Mouse (Mus musculus): ENCODE measurements around the gene Arhgdib.
"Not testable (repeated sequence)": the region's sequence is repeated elsewhere in the genome, so short reads cannot be mapped to it uniquely, and the experiment has no call there.

Gene Arhgdib

DNA sequence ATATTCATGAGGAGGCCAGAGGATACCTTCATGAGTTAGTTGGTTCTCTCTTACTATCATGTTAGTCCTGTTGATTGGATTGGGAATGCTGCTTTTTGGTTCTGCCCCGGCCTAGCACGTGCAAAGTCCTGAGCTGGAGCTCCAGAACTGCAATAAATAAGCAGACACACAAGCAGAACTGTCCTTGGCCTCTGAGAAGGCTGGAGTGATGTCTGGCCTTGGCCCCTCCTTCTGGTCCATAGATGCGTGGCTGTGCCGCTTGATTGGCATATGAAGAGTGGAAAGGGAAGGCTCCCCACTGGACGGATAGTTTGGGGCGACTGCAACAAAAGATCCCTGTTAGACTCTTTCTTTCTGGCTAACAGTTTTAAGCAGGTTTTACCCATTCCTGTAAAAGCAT lies 52.6 kb downstream of the Arhgdib start:
- DNase-seq (ENCODE audit: low read depth, low spot score): no peak

DNA sequence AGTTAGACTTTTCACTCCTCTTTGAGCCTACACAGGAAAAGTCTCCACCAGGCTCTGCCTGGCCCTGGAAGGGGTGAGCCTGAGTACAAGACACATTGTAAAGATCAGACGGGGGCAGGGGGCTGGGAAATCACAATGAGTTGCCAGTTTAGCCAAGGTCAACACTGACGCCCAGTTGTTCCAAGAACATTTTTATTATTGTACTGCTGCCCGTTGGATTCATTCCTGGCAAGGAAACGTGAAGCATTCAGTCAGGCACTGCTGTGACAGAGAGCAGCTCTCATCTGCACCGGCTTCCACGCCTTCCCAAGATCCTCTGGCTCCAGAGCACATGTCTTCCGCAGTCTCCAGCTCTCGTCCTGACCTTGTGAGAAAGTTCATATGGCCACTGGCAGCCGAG lies 53.8 kb downstream of the Arhgdib start:
- no peak for DNase-seq (ENCODE audit: low read depth, low spot score)

DNA sequence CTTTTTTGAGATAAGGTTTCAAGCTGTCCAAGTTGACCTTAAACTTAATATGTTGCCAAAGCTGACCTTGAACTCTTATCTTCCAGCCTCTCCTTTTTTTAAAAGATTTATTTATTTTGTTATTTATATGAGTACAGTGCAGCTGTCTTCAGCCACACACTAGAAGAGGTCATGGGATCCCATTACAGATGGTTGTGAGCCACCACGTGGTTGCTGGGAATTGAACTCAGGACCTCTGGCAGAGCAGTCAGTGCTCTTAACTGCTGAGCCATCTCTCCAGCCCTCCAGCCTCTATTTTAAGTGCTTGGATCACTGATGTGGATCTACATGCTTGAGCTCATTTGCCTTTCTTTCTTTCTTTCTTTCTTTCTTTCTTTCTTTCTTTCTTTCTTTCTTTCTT lies 56.9 kb downstream of the Arhgdib start:
- not testable (repeated sequence) for DNase-seq (ENCODE audit: low read depth, low spot score)

DNA sequence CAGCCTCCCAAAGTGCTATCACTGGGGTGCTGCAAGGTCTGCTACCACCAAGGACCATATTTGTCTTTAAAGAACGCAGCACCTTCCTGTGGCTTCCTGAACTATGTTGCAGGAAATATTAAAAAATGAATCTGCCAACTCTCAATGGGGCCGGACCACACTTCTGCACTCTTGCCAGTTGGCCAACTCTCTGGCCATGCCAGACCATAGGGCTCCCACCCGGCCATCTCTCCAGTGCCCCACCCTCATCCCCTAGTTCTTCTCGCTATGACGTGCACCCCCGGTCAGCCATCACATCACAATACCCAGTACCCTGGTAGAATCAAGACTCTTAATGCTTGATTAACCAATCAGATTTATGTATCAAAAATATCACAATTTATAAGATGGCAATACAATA lies 57.7 kb downstream of the Arhgdib start:
- DNase-seq (ENCODE audit: low read depth, low spot score): no peak

DNA sequence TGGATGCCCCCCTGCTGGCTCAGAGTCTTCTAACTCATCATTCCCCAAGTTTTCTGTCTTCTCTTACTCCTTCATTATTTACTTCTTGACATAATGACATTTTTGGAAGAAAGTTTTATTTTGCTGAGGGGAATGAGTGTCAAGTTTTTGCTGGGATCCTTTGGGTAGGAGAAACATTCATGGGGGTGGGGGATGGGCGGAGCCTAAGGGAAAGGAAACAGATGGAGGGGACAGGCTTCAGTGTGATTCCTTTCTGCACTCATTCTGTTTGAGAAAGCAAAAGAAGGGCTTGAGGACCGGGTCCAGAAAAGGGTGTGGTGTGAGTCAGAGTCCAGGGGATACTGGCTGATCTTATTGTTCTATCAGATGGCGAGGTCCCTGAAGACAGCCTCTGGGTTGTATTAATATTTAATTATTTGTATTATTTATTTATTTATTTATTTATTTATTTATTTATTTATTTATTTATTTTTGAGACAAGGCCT lies 58.2 kb downstream of the Arhgdib start:
- no peak for DNase-seq (ENCODE audit: low read depth, low spot score)

DNA sequence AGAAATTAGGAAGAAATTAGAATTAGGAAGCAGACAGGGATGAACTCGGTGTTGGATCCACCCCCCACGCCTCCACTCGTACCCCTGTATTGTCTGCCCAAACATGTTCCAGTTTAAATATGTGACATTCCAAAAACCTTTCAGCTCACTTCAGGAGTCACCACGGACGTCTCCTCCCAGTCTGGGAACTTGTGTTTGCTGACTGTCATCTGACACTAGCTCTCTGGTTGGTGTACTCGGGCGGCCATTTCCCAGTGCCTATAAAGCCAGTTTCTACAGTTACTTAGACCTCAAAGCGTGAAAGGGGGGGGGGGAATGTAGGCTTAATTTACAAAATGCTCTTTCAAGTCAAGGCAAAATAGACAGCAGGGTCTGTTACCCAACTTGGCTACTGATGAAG lies 60.0 kb downstream of the Arhgdib start:
- DNase-seq (ENCODE audit: low read depth, low spot score): no peak

DNA sequence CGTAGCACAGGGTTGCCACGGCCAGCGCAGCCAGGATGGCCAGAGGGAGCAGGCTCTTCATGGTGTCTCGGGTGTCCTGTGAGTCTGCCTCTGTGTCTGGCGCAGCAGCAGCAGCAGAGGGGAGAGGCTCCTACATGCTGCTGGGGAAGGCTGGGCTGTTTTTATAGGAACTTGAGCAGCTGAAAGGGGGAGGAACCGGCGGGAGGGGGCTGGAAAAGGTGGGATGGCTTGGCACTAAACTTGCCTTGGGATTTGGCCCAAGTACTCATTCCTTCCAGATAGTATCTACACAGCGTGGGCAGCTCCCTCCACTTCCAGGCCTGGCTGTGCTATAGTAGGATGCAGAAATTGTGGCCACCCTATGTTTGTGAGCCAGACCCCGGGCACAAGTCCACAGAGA lies 66.0 kb downstream of the Arhgdib start, which contains the start of gene Mgp:
Mgp (minus strand) TSS at position 154 of the 400 bp plus-strand sequence.
- DNase-seq (ENCODE audit: low read depth, low spot score): no peak

DNA sequence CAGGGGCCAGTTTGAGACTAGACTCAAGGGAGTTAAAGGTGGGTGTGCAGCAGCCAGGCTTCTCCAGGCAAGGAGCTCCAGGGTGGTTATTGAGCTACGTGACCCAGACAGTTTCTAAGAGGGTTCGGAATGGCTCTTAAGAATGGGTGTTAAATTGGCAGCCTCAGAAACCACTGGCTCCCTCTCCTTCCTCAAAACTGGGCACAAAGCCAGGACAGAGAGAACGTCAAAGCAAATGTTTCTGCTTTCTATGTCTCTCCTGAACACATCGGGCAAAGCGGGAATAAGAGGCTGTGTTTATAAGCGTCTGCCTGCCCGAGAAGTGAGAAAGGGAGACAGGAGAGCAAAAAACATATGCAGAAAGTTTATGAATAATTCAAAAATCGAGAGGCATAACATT lies 67.1 kb downstream of the Arhgdib start:
- no peak for DNase-seq (ENCODE audit: low read depth, low spot score)

All from CD4-positive helper T cell, adult 2 months (primary cell).